Comparison of ENCODE assay signal across 8 mouse cellular contexts in the genomic region with DNA sequence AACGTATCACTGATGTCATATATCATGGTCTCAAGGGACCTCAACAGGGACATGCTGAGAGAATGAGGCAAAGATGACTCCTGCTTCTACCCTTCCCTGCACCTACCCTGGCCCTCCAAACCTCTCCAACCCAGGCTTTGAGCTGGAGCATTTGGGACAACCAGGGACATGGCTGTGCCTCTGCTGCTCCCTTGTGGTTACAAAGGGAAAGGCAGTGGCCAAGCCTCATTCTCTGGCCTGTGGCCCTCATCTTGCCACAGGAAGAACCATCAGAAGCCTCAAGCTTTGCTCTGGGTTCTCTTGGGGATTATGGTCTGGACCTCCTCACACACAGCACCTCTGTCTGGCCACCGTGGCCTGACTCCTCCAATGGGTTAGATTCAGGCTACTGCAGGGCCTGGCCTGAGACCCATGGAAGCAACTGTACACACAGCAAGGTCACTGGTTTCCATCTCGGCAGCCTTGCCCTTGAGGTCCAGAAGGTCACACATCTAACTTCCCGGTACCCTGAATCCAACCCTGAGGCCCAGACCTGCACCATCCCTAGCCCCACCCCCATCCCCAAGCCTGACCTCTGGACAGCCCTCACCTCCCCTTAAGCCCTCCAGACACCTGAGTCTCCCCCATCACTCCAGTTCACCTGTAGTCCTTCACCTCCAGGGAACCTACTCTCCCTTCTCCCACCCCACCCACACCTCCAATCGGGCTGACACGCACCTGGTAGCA. TPM values are rescaled to one million over a fixed set of nuclear protein-coding genes. Genes with fewer than 3 reads are reported as not detected.
DNase-seq lines count a peak whose midpoint lies in the region; ATAC-seq and TF ChIP-seq lines count a peak whose summit lies in the region.

No protein-coding gene starts in this region.

- no peaks in the 10 kb centered on the region for H3K36me3 ChIP-seq in midbrain, embryonic 10.5 days
- no peaks in the 10 kb centered on the region for H3K36me3 ChIP-seq in midbrain, embryonic 15.5 days (replicated peaks)
- H3K36me3 ChIP-seq in limb, embryonic 12.5 days, result no peaks in the 10 kb centered on the region

- WGBS in midbrain, embryonic 10.5 days, result 63% methylated on average over 6 of the region's 6 CpGs
- 71% methylated on average over 6 of the region's 6 CpGs for WGBS in midbrain, embryonic 15.5 days
- WGBS in limb, embryonic 12.5 days, result 60% methylated on average over 6 of the region's 6 CpGs

- peak; percentile 96 for TF ChIP-seq CTCF in cortical plate, adult 2 months (IDR thresholded peaks at IDR 0.05; ENCODE audit: extremely low read depth, insufficient read depth, low read length)

- intact Hi-C loops in gastrocnemius, postnatal 36 days (cut with DNase I), result loop anchor here (1.0 to 5.0 kb wide), 2 partner anchors 99 to 362 kb away; partner anchors contain the start of gene Tgfb1i1

- 0 out of 2 replicates have a peak, but pooled peaks cover 3% of the 10 kb centered on the region for H3K9me3 ChIP-seq in midbrain, embryonic 10.5 days (replicated peaks)
- no peaks in the 10 kb centered on the region for H3K9me3 ChIP-seq in midbrain, embryonic 15.5 days
- H3K9me3 ChIP-seq in limb, embryonic 12.5 days, result no peaks in the 10 kb centered on the region

- no peaks in the 10 kb centered on the region for H3K27me3 ChIP-seq in midbrain, embryonic 10.5 days (ENCODE audit: low read depth, poor library complexity, severe bottlenecking)
- H3K27me3 ChIP-seq in midbrain, embryonic 15.5 days (replicated peaks), result no peaks in the 10 kb centered on the region
- H3K27me3 ChIP-seq in limb, embryonic 12.5 days, result no peaks in the 10 kb centered on the region

- no peak overlapping the region for H3K4me3 ChIP-seq in midbrain, embryonic 10.5 days
- H3K4me3 ChIP-seq in midbrain, embryonic 15.5 days, result no peak overlapping the region
- no peak overlapping the region for H3K4me3 ChIP-seq in cortical plate, adult 2 months (ENCODE audit: insufficient read depth, low read length)
- no peak overlapping the region for H3K4me3 ChIP-seq in limb, embryonic 12.5 days (replicated peaks)

- H3K4me2 ChIP-seq in midbrain, embryonic 15.5 days, result no peak overlapping the region
- H3K4me2 ChIP-seq in limb, embryonic 12.5 days, result no peak overlapping the region

- DNase-seq in midbrain, embryonic 10.5 days (ENCODE audit: low spot score), result peak; percentile 74
- DNase-seq in gastrocnemius, postnatal 36 days, result peak; percentile 66 to 75
- DNase-seq in kidney, adult 9 months, result peak; percentile 85
- DNase-seq in spleen, postnatal 4 days (ENCODE audit: low spot score in 2 of 2), result peak; percentile 73 to 86

- no peak overlapping the region for H3K27ac ChIP-seq in midbrain, embryonic 10.5 days (replicated peaks)
- no peak overlapping the region for H3K27ac ChIP-seq in midbrain, embryonic 15.5 days
- no peak overlapping the region for H3K27ac ChIP-seq in cortical plate, adult 2 months (ENCODE audit: insufficient read depth, low read length)
- H3K27ac ChIP-seq in limb, embryonic 12.5 days, result no peak overlapping the region

- no peak overlapping the region for H3K9ac ChIP-seq in midbrain, embryonic 15.5 days
- no peak overlapping the region for H3K9ac ChIP-seq in limb, embryonic 12.5 days (replicated peaks)

- TF ChIP-seq POLR2A in cortical plate, adult 2 months (IDR thresholded peaks at IDR 0.05; ENCODE audit: extremely low read depth, insufficient read depth, low read length), result no peak

- no peak for ATAC-seq in midbrain, embryonic 15.5 days (replicated peaks)
- peak; percentile 47; the same call in 1 of the 2 replicates for ATAC-seq in limb, embryonic 12.5 days (ENCODE audit: insufficient number of reproducible peaks, insufficient read depth, low FRiP score, low TSS enrichment, low read depth)
- peak; percentile 77 for ATAC-seq in monocyte, adult 5-6 weeks (replicated peaks; ENCODE audit: insufficient number of reproducible peaks, low FRiP score, low TSS enrichment, poor library complexity, severe bottlenecking)

- H3K4me1 ChIP-seq in midbrain, embryonic 10.5 days, result peaks cover 5% of the 10 kb centered on the region
- H3K4me1 ChIP-seq in midbrain, embryonic 15.5 days, result peaks cover 7% of the 10 kb centered on the region
- H3K4me1 ChIP-seq in cortical plate, adult 2 months (ENCODE audit: control insufficient read depth, insufficient read depth, low read length), result no peaks in the 10 kb centered on the region
- no peaks in the 10 kb centered on the region for H3K4me1 ChIP-seq in limb, embryonic 12.5 days (replicated peaks)

RNA-seq across cellular contexts. Expression of gene BC017158, which starts 47.1 kb away (rescaled TPM):
- polyA plus RNA-seq in midbrain, embryonic 10.5 days (2016; fragmentation: Nextera tagmentation; extraction: Ambion mirVana), result 24.6 and 26.3 TPM in 2 replicates
- polyA plus RNA-seq in midbrain, embryonic 15.5 days (2015; fragmentation: Nextera tagmentation; extraction: Ambion mirVana), result 21.6 and 24.6 TPM in 2 replicates
- 30.9 and 31.8 TPM in 2 replicates for polyA plus RNA-seq in cortical plate, adult 2 months (2012; rRNA removed)
- total RNA-seq in gastrocnemius, postnatal 36 days (2021), result 1 to 10 TPM; 2.5 to 2.6 TPM
- 22.5 and 28.0 TPM in 2 replicates for polyA plus RNA-seq in limb, embryonic 12.5 days (2016; fragmentation: Nextera tagmentation; extraction: Ambion mirVana)
- 6.9 to 17.5 TPM (median 8.1 TPM) in 3 replicates for total RNA-seq in monocyte, adult 5-6 weeks (2017)
